Comparison of ENCODE assay signal across 7 mouse cellular contexts in genomic region chr4:136247386-136247728, GRCm38 (mm10). TPM values are rescaled to one million over a fixed set of nuclear protein-coding genes. Genes with fewer than 3 reads are reported as not detected.
A peak's percentile ranks its signal among the peaks of the same experiment; 100 is the strongest.
DNase-seq lines count a peak whose midpoint lies in the region; ATAC-seq and TF ChIP-seq lines count a peak whose summit lies in the region.

No protein-coding gene starts in this region.

- H3K4me2 ChIP-seq in lung, embryonic 14.5 days, result peak overlapping the region; percentile 93
- H3K4me2 ChIP-seq in forebrain, embryonic 11.5 days (ENCODE audit: low read depth, low read length, severe bottlenecking), result peak overlapping the region; percentile 85
- H3K4me2 ChIP-seq in neural tube, embryonic 15.5 days, result peak overlapping the region; percentile 77

- peaks cover 11% of the 10 kb centered on the region; the same call in 1 of the 2 replicates for H3K36me3 ChIP-seq in lung, embryonic 14.5 days (ENCODE audit: insufficient read depth)
- H3K36me3 ChIP-seq in forebrain, embryonic 11.5 days (ENCODE audit: control insufficient read depth, insufficient read depth, low read length), result no peaks in the 10 kb centered on the region
- H3K36me3 ChIP-seq in limb, embryonic 10.5 days, result no peaks in the 10 kb centered on the region
- H3K36me3 ChIP-seq in neural tube, embryonic 15.5 days, result no peaks in the 10 kb centered on the region

- ATAC-seq in lung, embryonic 14.5 days (ENCODE audit: insufficient read depth), result no peak
- ATAC-seq in forebrain, embryonic 11.5 days (replicated peaks; ENCODE audit: low FRiP score), result 0 out of 2 replicates have a peak, but pooled peaks have one; percentile 18
- ATAC-seq in neural tube, embryonic 15.5 days (ENCODE audit: low FRiP score), result no peak

- WGBS in lung, embryonic 14.5 days, result 2% methylated on average over 14 of the region's 14 CpGs
- 1% methylated on average over 14 of the region's 14 CpGs for WGBS in forebrain, embryonic 11.5 days
- WGBS in limb, embryonic 10.5 days, result 2% methylated on average over 14 of the region's 14 CpGs
- 3% methylated on average over 14 of the region's 14 CpGs for WGBS in neural tube, embryonic 15.5 days

- H3K27me3 ChIP-seq in lung, embryonic 14.5 days (ENCODE audit: insufficient read depth, low read length), result peaks cover 54% of the 10 kb centered on the region
- H3K27me3 ChIP-seq in forebrain, embryonic 11.5 days (ENCODE audit: control insufficient read depth, insufficient read depth, low read length), result peaks cover 58% of the 10 kb centered on the region
- H3K27me3 ChIP-seq in limb, embryonic 10.5 days (ENCODE audit: low read depth, poor library complexity, severe bottlenecking), result peaks cover 100% of the 10 kb centered on the region
- peaks cover 61% of the 10 kb centered on the region for H3K27me3 ChIP-seq in neural tube, embryonic 15.5 days (replicated peaks)

- H3K4me1 ChIP-seq in lung, embryonic 14.5 days (ENCODE audit: insufficient read depth), result peaks cover 16% of the 10 kb centered on the region
- H3K4me1 ChIP-seq in forebrain, embryonic 11.5 days (replicated peaks; ENCODE audit: control insufficient read depth, insufficient read depth, low read length), result peaks cover 27% of the 10 kb centered on the region
- peaks cover 38% of the 10 kb centered on the region for H3K4me1 ChIP-seq in limb, embryonic 10.5 days
- peaks cover 36% of the 10 kb centered on the region for H3K4me1 ChIP-seq in neural tube, embryonic 15.5 days

- peak overlapping the region; percentile 50 for H3K4me3 ChIP-seq in lung, embryonic 14.5 days (ENCODE audit: low read depth, low read length)
- peak overlapping the region; percentile 38 for H3K4me3 ChIP-seq in forebrain, embryonic 11.5 days (ENCODE audit: low read depth, low read length)
- peak overlapping the region; percentile 54 for H3K4me3 ChIP-seq in limb, embryonic 10.5 days
- peak overlapping the region; percentile 39 for H3K4me3 ChIP-seq in neural tube, embryonic 15.5 days (replicated peaks)

- peak; percentile 57 for DNase-seq in lung, embryonic 14.5 days
- DNase-seq in lung, postnatal 36 days, result no peak
- no peak for DNase-seq in forebrain, embryonic 11.5 days (ENCODE audit: low spot score)
- no peak for DNase-seq in limb, embryonic 10.5 days (ENCODE audit: low spot score)
- DNase-seq in layer of hippocampus, adult 9-11 months, result no peak
- DNase-seq in ovary, postnatal 14 days (ENCODE audit: low spot score), result no peak

- no peak overlapping the region for H3K27ac ChIP-seq in lung, embryonic 14.5 days (ENCODE audit: low read depth)
- H3K27ac ChIP-seq in forebrain, embryonic 11.5 days (ENCODE audit: low read depth, low read length), result no peak overlapping the region
- 0 out of 2 replicates have a peak overlapping the region, but pooled peaks have one; percentile 63 for H3K27ac ChIP-seq in limb, embryonic 10.5 days
- H3K27ac ChIP-seq in neural tube, embryonic 15.5 days (replicated peaks), result no peak overlapping the region

- H3K9me3 ChIP-seq in lung, embryonic 14.5 days (ENCODE audit: low read depth, low read length), result no peaks in the 10 kb centered on the region
- no peaks in the 10 kb centered on the region for H3K9me3 ChIP-seq in forebrain, embryonic 11.5 days (ENCODE audit: control insufficient read depth, low read length)
- no peaks in the 10 kb centered on the region for H3K9me3 ChIP-seq in limb, embryonic 10.5 days (replicated peaks)
- no peaks in the 10 kb centered on the region for H3K9me3 ChIP-seq in neural tube, embryonic 15.5 days (replicated peaks)

- no peak for TF ChIP-seq CTCF in lung, embryonic 14.5 days (IDR thresholded peaks at IDR 0.05; ENCODE audit: low read depth)

- H3K9ac ChIP-seq in lung, embryonic 14.5 days, result peak overlapping the region; percentile 60
- H3K9ac ChIP-seq in forebrain, embryonic 11.5 days (ENCODE audit: low read length), result no peak overlapping the region
- no peak overlapping the region for H3K9ac ChIP-seq in neural tube, embryonic 15.5 days (replicated peaks)

RNA-seq across cellular contexts. Expression of gene Tcea3, which starts 0.2 kb away (rescaled TPM):
- polyA plus RNA-seq in lung, embryonic 14.5 days (2014; fragmentation: Nextera tagmentation; extraction: Ambion mirVana), result 12.0 and 14.3 TPM in 2 replicates
- 1.1 and 1.6 TPM in 2 replicates for polyA plus RNA-seq in forebrain, embryonic 11.5 days (2014; fragmentation: Nextera tagmentation; extraction: Ambion mirVana)
- 1.5 and 1.8 TPM in 2 replicates for polyA plus RNA-seq in limb, embryonic 10.5 days (2016; fragmentation: Nextera tagmentation; extraction: Ambion mirVana)
- polyA plus RNA-seq in neural tube, embryonic 15.5 days (2015; fragmentation: Nextera tagmentation; extraction: Ambion mirVana), result 2.2 and 2.5 TPM in 2 replicates

RNA-seq across cellular contexts. Expression of gene Zfp46, which starts 37.1 kb away (rescaled TPM):
- 27.7 and 31.2 TPM in 2 replicates for polyA plus RNA-seq in lung, embryonic 14.5 days (2014; fragmentation: Nextera tagmentation; extraction: Ambion mirVana)
- polyA plus RNA-seq in forebrain, embryonic 11.5 days (2014; fragmentation: Nextera tagmentation; extraction: Ambion mirVana), result 28.2 and 30.8 TPM in 2 replicates
- polyA plus RNA-seq in limb, embryonic 10.5 days (2016; fragmentation: Nextera tagmentation; extraction: Ambion mirVana), result 20.2 and 24.6 TPM in 2 replicates
- polyA plus RNA-seq in neural tube, embryonic 15.5 days (2015; fragmentation: Nextera tagmentation; extraction: Ambion mirVana), result 34.7 and 37.5 TPM in 2 replicates

RNA-seq across cellular contexts. Expression of gene Asap3, which starts 41.2 kb away (rescaled TPM):
- 4.4 and 5.4 TPM in 2 replicates for polyA plus RNA-seq in lung, embryonic 14.5 days (2014; fragmentation: Nextera tagmentation; extraction: Ambion mirVana)
- polyA plus RNA-seq in forebrain, embryonic 11.5 days (2014; fragmentation: Nextera tagmentation; extraction: Ambion mirVana), result 4.1 and 4.3 TPM in 2 replicates
- 2.3 and 3.7 TPM in 2 replicates for polyA plus RNA-seq in limb, embryonic 10.5 days (2016; fragmentation: Nextera tagmentation; extraction: Ambion mirVana)
- polyA plus RNA-seq in neural tube, embryonic 15.5 days (2015; fragmentation: Nextera tagmentation; extraction: Ambion mirVana), result 6.6 and 6.7 TPM in 2 replicates
